Mouse (Mus musculus) kidney, adult 2 months (tissue): Measurements from ENCODE around the gene Trim11. TPM values are rescaled to one million over a fixed set of nuclear protein-coding genes. Genes with fewer than 3 reads are reported as not detected.

Source experiments
- DNase-seq: peaks from one replicate; pipeline ENCODE4 v3.0.0; 2021
- H3K27ac ChIP-seq: fragments of 200-500 bp; 2 replicates; pipeline ENCODE4 v1.5.1; 2012; ENCODE audit warnings: low read depth, low read length, control low read depth, inconsistent platforms; ENCODE audit not compliant: insufficient read depth
- H3K27me3 ChIP-seq: fragments of 200-500 bp; replicated peaks from 2 replicates; pipeline ENCODE4 v1.6.1; 2012; ENCODE audit warnings: mild to moderate bottlenecking, moderate library complexity, low read length, inconsistent platforms; ENCODE audit not compliant: control insufficient read depth, insufficient read depth
- H3K36me3 ChIP-seq: fragments of 200-500 bp; 2 replicates; pipeline ENCODE4 v1.6.1; 2012; ENCODE audit warnings: mild to moderate bottlenecking, moderate library complexity, low read length, inconsistent platforms; ENCODE audit not compliant: control insufficient read depth, insufficient read depth
- H3K4me1 ChIP-seq: fragments of 200-500 bp; 2 replicates; pipeline ENCODE4 v1.6.1; 2011; ENCODE audit warnings: low read length; ENCODE audit not compliant: control insufficient read depth, insufficient read depth
- H3K4me3 ChIP-seq: fragments of 200-500 bp; 2 replicates; pipeline ENCODE4 v1.5.1; 2011; ENCODE audit warnings: mild to moderate bottlenecking, low read depth, low read length, control low read depth; ENCODE audit not compliant: insufficient read depth
- CTCF ChIP-seq: fragments of 200-500 bp; conservative IDR thresholded peaks from 2 replicates; pipeline ENCODE4 v1.5.1; 2011; ENCODE audit warnings: low read depth, mild to moderate bottlenecking, control low read depth, low read length, moderate library complexity, mixed read lengths; ENCODE audit not compliant: insufficient read depth, insufficient read length
- POLR2A ChIP-seq: fragments of 200-500 bp; IDR thresholded peaks from one replicate; pipeline ENCODE4 v1.6.1; 2011; ENCODE audit warnings: low read depth, low read length, control low read depth
- WGBS: fragments of 180-500 bp; shearing (Covaris S2); methylation state at CpG from one replicate; pipeline ENCODE4 v1.1.7; 2018; 5-methylcytosine and 5-hydroxymethylcytosine counted together
- polyA plus RNA-seq: library from polyadenylated mRNA; depleted of rRNA; stranded (reverse); fragments of >200 nt; gene quantifications from 2 replicates; pipeline ENCODE4 v1.2.3, GENCODE M21; 2012; rRNA removed

Gene Trim11
- polyA plus RNA-seq, 1 experiment, result 19.4 TPM

DNA sequence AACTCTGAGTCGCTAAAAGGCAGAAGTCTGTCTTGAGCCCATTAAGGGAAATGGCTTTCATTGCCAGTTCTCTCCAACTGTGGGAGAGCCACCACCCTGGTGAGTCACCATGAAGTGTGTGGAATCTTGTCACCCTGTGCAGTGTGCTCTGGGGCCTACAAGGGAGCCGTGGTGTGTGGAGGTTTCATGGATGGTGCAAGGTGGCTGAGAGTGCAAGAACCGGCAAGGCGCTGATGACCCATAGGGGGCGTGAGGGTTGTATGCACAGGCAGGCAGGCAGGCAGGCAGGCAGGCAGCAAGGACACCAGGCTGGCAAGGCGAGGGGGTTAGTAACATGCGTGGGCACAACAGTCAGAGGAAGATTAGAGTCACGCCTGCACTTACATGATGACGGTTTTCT is 37.2 kb downstream of the Trim11 start:
- Histone ChIP-seq H3K36me3 (no peaks in the 10 kb centered on the region), H3K27me3 (no peaks in the 10 kb centered on the region), H3K4me3 (no peak overlapping the region), H3K4me1 (no peaks in the 10 kb centered on the region), H3K27ac (no peak overlapping the region)
- DNase-seq, result no peak
- no peak for TF ChIP-seq POLR2A
- peak; percentile 51 for TF ChIP-seq CTCF
- 33% methylated on average over 9 of the region's 9 CpGs for WGBS

GRCm38 (mm10) chr11:59026411-59026810 is 48.5 kb downstream of the Trim11 start:
- Histone ChIP-seq H3K4me1 (no peaks in the 10 kb centered on the region), H3K27me3 (no peaks in the 10 kb centered on the region), H3K4me3 (no peak overlapping the region), H3K36me3 (no peaks in the 10 kb centered on the region), H3K27ac (no peak overlapping the region)
- WGBS, result 20% methylated on average over 6 of the region's 6 CpGs
- TF ChIP-seq CTCF (no peak), POLR2A (no peak)
- no peak for DNase-seq

- DNase-seq, result no peak
- 0 out of 2 replicates have a peak, but pooled peaks have one; percentile 9 for TF ChIP-seq CTCF
- TF ChIP-seq POLR2A, result no peak
- no peaks in the 10 kb centered on the region for H3K27me3 ChIP-seq
- no peak overlapping the region for H3K4me3 ChIP-seq
- no peak overlapping the region for H3K27ac ChIP-seq
- H3K4me1 ChIP-seq, result no peaks in the 10 kb centered on the region
- no peaks in the 10 kb centered on the region for H3K36me3 ChIP-seq
- 92% methylated on average over 13 of the region's 13 CpGs for WGBS
Observed at GRCm38 (mm10) chr11:59029003-59029402, 51.1 kb downstream of the Trim11 start.

Other genes with a start within 250 kb of the Trim11 start
- not detected in 2 replicates for gene Olfr317, start 238.9 kb upstream of the Trim11 start, polyA plus RNA-seq
- not detected in 2 replicates for gene Olfr316, start 225.4 kb upstream of the Trim11 start, polyA plus RNA-seq
- not detected in 2 replicates for gene Olfr315, start 204.9 kb upstream of the Trim11 start, polyA plus RNA-seq
- gene Olfr314, start 195.1 kb upstream of the Trim11 start, polyA plus RNA-seq, result not detected in 2 replicates
- not detected in 2 replicates for gene Fam183b, start 176.1 kb upstream of the Trim11 start, polyA plus RNA-seq
- not detected in 2 replicates for gene Olfr313, start 163.1 kb upstream of the Trim11 start, polyA plus RNA-seq
- gene Olfr312, start 148.9 kb upstream of the Trim11 start, polyA plus RNA-seq, result not detected in 2 replicates
- gene Olfr311, start 138.8 kb upstream of the Trim11 start, polyA plus RNA-seq, result not detected in 2 replicates
- gene Gm12258, start 130.9 kb upstream of the Trim11 start, polyA plus RNA-seq, result 2.3 and 2.6 TPM in 2 replicates
- 3.3 and 3.7 TPM in 2 replicates for gene 2810021J22Rik, start 110.9 kb upstream of the Trim11 start, polyA plus RNA-seq
- 1.2 and 1.5 TPM in 2 replicates for gene Zfp39, start 73.9 kb upstream of the Trim11 start, polyA plus RNA-seq
- gene Btnl10, start 60.2 kb upstream of the Trim11 start, polyA plus RNA-seq, result 0.27 and 0.31 TPM in 2 replicates
- 251 and 307 TPM in 2 replicates for gene Rnf187, start 39.2 kb upstream of the Trim11 start, polyA plus RNA-seq
- 3.0 and 5.3 TPM in 2 replicates for gene Hist3h2ba, start 29.2 kb upstream of the Trim11 start, polyA plus RNA-seq
- gene Hist3h2a, start 23.4 kb upstream of the Trim11 start, polyA plus RNA-seq, result 29.0 and 29.5 TPM in 2 replicates
- gene Trim17, start 23.4 kb upstream of the Trim11 start, polyA plus RNA-seq, result 0.34 and 0.48 TPM in 2 replicates
- gene Obscn, start 158.3 kb downstream of the Trim11 start, polyA plus RNA-seq, result 0.15 and 6.2 TPM in 2 replicates
- gene Iba57, start 185.6 kb downstream of the Trim11 start, polyA plus RNA-seq, result 8.3 and 8.8 TPM in 2 replicates
- gene Gjc2, start 205.1 kb downstream of the Trim11 start, polyA plus RNA-seq, result 1.4 and 1.8 TPM in 2 replicates
- gene Guk1, start 214.1 kb downstream of the Trim11 start, polyA plus RNA-seq, result 137 and 144 TPM in 2 replicates
- gene Mrpl55, start 224.4 kb downstream of the Trim11 start, polyA plus RNA-seq, result 56.3 and 58.2 TPM in 2 replicates
- gene 2310033P09Rik, start 230.2 kb downstream of the Trim11 start, polyA plus RNA-seq, result 19.8 and 22.1 TPM in 2 replicates